Mouse (Mus musculus): Measurements from ENCODE around the gene Gsg1l.

Gene Gsg1l

DNA sequence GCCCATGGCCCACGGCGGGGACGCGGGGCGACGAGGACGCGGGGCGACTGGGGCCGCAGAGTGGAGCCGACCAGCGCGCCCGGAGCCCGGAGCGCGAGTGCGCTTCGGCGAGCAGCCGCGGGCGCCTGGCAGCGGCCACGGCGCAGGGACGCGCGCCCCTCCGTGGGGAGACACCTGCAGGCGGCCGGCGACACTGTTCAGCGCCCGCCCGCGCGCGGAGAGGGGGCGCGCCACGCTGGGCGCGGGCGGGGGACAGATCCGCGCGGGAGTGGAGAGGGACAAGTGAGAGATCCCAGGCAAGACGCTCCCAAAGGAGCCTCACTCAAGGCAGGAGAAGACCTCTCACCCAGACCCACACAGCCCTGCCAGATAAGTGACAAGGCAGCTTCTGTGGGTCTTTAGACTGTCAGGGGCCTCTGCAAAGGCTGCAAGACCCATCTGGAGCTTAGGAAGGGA is at the start of gene Gsg1l:
Gene Gsg1l, minus strand, starts transcription at position 126 of the 456 bp plus-strand sequence.
- DNase-seq: no peak

DNA sequence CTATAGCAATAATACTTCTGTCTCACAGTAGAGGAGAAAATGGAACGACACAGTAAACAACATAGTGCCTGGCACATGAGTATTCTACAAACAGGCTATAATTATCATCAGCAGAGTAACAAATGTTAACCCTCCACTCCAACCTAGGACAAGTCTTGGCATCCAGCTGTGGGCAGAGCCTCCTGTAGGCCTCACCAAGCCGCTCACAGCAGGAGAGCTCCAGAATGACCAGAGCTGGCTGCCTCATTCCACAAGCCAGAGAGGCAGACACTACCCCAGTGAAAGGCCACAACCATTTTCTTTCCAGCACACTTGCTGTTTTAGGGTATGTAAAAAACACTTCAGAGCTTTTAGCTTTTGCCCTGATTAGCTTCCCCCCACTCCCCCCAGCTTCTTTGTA is 45.5 kb upstream of the Gsg1l start:
- no peak for DNase-seq

DNA sequence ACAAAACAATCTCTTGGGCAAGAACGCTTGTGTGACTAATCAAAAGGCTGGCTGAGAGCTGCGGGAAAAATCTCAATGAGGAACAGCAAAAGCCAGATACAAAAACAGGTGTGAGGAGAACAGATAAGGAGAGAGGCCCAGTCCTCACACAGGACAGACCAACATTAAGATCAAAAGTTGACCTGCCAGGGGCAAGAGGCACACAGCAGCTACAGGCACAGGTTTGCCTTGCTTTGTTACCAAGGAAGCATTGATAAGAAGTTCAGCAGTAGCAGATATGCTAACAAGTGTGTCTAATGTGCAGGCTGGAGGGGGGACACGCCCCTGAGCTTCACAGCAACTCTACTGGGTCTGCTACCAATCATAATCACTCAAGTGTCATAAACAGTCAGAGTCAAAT is 44.3 kb upstream of the Gsg1l start:
- no peak for DNase-seq

DNA sequence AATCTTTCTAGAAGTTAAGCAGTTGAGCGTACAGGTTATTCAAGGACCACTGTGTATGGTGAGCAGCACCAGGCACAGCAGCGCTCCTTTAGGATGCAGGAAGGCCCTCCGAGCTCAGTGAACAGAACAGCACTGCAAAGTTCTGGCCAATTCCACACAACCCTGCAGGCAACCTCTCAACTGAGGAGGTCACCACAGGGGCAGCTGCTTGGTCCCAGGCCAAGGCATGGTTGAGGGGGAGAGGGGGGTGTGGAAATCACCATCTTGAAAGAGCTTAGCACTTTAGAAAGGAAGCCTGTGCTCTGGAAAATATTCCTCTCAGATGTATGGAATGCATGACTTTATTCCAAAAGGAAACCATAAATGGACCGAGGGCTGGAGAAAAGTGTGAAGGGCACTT is 39.3 kb upstream of the Gsg1l start:
- DNase-seq: no peak

DNA sequence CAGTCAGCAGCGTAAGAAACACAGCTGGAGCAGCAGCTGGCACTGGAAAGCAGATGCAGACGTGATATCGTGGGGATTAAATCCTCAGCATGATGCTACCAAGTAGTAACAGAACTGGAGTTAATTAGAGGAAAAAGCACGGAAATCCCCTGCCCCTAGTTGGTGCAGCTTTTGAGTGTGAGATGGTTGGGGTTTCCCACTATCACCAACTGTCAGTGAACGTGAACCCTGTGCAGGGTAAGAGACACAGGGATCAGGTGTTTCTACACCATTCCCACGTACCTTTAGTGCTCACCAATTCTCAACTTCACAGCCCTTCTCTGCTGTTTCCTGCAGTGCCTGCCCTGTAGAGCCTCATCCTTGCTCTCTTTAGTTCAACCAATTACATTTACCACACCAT is 37.6 kb upstream of the Gsg1l start:
- no peak for DNase-seq

DNA sequence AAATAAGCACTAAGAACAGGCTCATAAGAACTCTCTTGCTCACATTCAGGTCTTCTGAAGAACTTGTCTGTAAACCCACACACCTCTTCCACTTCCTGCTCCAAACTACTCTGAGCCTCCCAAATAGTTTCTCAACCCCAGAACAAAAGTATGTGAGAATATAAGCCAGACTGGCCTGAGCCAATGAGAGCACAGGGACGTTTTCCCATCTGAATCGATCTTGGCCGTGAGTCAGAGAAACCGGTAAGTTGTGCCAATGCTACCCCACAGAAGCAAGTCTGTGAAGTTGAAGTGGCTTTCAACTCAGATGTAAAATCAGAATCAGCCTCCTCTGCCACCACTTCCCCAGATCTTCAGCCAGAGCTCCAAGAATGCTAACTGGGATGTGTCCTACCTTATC is 31.1 kb upstream of the Gsg1l start:
- no peak for DNase-seq

DNA sequence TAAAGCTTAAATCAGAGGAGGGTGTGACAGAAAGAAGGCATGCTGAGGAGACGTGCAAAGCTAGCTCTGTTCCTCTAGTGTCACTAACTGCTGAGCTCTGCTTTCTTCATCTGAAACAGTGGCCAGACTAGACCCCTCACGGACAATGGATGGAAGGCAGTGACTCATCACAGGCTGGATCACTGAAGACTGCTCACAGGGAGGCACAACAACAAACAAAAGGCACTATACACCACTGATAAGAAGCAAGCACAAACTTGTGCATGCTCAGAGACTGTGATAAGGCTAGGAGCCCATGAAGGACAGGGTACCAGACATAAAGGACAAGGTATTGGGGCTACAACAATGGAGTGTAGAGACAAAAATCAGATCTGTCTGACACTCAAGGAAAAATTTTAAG is 29.0 kb upstream of the Gsg1l start:
- DNase-seq: no peak

DNA sequence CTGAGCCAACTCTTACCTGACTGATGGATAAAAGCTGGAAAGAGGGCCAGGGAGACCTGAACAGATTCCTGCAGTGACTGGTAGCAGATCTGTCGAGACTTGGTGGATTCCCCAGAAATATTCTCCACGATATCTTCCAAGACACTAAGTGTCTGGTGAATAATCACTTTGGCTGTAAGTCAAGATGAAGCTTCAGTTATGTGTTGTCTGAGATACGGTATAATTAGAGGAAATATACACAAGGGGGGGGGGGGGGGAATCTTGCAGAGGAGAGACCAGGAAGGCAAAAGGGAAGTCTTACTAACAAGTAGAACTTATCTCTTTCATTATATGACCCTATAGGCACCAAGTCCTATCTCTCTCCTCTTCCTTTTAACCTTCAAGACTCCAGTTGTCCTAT is 27.7 kb upstream of the Gsg1l start:
- no peak for DNase-seq

DNA sequence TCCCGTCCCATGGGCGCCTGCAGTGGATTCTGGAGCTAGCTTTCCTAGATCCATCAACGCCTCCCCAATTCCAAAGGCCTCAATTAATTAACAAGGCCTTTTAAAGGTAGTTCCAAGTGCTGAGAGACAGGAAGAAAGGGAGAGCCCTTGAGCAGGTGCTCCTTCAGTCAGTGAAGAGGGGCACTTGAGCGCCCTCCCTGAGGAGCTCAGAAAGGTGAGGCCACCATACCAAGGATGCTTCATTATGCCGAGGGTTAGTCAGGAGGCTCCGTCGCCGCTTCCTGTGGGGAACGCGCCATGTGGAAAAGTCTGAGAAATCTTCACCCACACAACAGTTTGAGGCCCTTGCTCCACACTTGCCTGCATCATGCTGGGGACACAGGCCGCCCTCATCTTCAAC is 18.2 kb upstream of the Gsg1l start:
- DNase-seq: no peak

DNA sequence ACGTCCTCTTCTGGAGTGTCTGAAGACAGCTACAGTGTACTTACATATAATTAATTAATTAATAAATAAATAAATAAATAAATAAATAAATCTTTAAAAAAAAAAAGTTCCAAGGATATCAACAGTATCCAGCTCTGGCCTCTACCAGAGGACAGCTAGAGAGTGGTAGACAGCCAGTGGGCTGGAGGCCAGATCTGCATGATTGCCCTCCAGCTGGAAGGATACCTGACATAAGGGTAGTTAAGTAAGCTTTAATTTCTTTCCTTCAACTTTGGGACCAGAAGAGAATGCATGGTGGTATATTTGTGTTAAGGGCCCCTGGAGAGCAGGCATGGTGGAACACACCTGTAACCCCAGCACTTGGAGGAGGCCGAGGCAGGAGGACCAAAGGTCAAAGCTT is 17.6 kb upstream of the Gsg1l start:
- DNase-seq: no peak

DNA sequence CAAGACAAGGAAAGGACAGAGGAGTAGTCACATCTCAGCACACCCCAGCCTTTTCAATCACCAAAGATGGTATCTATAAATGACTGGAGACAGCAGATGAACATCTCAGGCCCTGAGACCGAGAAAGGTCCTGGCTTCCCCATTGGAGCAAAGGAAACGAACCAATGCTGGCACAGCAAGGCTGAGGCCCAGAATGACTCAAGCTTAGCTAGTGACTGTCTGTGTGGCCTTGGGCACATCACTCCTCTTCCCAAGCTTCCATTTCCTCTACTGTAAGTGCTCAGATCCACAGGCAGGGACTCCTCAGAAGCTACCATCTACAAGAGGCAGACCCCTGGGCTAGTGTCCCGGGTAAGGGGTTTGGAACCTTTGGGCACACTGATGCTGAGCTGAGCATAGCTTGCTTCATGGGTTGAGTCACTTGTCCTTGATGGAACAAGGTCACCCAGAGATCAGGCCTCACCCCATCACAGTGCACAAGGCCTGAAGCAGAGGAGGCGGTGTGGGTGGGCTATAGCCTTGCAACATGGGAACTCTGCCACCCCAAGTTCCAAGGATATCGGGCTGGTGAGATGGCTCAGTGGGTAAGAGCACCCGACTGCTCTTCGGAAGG is 17.1 kb upstream of the Gsg1l start:
- DNase-seq: no peak

DNA sequence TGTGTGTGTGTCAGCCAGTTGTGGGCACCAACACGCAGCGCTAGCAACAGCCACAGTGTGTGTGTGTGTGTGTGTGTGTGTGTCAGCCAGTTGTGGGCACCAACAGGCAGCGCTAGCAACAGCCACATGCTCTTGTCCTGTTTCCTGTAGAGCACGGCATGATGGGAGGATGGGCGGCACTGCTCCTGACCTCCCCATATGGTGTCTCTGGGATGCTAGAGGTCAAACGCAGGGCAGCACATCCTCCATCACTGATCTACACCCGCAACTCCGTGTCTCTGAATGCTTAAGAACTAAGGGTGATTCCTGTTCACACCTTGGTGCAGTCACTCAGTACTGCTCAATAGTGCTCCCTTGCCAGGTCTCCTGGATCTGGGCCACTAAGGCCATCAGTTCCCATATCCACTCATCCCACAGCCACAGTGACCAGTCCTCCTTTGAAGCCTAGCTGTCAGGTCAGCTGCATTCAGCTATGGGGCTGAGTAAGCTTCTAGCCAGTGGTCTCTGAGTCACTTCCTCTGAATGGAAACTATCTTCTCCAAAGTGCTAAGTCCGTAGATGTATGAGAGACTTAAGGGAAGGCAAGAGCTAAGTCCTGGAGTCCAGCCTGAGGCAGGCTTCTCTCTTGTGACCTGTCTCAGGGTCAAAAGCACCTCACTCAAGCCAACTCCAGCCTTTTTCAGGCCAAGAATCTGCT is 15.2 kb upstream of the Gsg1l start:
- no peak for DNase-seq

DNA sequence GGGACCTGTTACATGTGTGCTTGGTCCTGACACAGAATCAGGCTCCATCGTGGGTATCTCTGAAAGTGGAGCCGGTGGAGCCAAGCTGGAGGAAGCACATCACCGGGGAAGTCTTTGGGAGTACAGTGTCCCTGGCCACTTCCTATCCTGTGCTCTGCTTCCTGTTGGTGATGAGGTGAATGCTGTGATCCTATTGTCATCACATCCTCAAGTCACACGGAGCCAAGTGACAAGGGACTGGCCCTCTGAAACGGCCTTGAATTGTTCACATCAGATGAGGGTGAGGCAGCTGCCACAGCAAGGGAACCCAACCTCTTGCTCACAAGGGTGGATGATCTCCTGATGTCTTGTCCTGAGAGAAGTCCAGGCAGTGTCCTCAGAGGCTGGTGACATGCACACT is 14.4 kb upstream of the Gsg1l start:
- DNase-seq: no peak

DNA sequence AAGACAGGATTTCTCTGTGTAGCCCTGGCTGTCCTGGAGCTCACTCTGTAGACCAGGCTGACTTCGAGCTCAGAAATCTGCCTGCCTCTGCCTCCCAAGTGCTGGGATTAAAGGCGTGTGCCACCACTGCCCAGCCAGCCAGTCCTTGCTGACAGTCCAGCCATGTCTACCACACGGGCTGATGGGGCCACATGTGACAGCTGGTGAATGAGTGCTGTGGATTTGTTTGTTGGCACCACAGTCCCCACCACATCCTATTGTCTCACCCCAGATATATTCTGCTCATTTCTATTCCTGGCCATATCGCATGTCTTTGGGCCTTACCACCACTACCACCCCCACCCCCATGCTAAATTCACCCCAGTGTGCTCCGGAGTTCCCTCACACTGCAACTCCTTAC is 12.5 kb upstream of the Gsg1l start:
- no peak for DNase-seq

DNA sequence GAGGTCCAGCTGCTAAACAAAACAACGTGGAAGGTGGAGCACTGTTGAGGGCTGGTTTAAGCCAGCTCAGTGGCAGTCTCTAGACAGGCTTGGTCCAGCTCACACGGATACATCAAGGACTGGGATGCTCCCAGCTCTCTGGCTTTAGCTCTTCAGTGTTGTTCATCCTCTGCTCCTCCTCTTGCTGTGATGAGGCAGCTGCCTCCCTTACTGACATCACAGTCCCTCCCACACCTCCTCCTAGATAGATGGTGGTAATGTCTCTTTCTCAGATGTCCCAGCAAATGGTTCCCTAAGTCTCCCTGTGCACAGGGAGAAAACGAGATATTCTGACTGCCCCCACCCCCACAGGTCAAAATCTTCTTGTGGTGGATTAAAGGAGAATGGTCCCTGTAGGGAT is 11.0 kb upstream of the Gsg1l start:
- DNase-seq: no peak

DNA sequence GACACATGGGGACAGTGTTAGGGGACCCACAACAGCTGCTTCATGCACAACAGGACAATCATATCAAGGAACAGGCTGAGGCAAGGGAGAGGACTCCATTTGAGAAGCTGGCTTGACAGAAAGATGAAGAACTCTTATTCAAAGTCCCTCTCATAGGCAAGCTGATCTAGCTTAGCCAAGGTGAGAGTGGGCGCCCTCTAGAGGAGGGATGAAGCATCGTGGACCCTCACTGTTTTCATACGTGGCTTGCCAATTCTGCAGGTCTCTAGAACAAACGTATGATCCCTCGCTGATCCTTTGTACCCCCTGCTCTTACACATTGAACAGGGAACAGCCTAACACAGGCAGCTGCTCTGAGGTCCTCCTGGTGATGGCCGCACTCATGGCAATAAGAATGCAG is 7.6 kb upstream of the Gsg1l start:
- DNase-seq: peak; percentile 49

DNA sequence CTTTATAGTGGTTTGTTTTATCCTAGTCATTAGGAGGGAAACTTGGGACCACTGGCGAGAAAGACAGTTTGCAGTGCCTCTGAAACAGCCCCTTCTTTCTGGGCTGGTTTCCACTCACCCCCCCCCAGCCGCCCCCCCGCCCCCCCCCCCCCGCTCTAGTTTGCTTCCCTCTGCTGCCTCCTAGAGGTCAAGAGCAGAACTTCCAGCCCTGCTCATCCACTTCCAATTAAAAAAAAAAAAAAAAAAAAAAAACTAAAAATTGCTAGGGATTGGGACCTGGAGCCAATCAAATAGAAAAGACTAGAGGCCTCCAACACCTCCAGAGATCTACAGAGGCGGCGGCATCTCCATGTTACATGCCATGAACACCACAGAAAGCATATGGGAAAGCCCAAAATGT is 5.9 kb upstream of the Gsg1l start:
- DNase-seq: no peak

DNA sequence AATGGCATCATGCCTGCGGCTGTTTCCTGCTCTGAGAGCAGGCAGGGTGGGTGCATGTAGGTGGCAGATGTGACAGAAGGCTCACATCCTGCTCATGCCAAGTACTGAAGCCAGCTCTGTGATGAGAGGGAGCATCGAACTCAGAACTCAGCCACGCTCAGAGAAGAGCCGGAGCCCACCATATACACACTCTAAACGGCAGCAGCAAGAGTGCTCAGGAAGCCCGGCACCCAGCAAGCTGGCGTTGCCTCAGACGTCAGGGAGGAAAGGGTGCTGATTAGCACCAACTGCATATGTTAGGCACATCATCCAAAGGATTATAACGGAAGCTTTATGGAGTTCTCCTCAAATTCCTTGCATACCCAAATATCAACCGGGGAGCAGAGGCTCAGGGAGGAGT is 5.4 kb upstream of the Gsg1l start:
- no peak for DNase-seq

DNA sequence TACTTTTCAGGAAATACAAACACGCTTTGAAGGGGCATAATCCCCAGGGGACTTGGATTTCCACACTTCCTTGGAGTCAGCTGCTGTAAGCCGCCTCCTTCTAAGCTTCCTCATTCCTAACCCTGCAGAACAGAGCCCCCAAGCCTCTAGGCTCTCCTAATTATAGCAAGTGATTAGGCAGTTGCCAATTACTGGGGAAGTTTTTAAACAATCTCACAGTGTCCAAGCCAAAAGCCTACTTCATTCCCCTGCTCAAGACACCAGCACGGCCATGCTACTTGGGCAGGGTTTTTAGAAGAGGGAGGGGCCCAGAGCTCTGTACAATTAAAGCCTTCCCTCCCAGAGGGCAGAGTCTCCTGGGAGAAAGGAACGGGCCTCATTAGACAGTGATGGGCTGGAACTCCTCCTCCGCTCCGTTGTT is 4.1 kb upstream of the Gsg1l start:
- DNase-seq: no peak

DNA sequence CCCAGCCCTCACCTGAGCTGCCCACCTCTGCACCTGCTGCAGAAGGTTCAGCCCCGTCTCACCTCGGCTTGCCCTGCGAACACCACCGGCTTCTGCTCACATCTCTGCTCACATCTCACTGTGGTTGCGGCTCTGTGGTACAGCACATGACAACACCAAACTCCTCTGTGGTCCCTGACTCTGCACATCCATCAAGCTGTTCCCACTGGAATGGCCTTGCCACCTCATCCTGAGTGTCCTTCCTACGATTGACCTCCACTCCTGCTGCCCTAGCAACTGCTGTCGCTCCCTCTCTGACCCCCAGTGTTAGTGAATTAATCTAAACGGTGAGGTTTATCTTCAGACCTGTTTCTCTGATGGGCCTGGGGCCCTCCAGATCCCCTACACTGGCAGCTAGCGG is 2.9 kb upstream of the Gsg1l start:
- no peak for DNase-seq

DNA sequence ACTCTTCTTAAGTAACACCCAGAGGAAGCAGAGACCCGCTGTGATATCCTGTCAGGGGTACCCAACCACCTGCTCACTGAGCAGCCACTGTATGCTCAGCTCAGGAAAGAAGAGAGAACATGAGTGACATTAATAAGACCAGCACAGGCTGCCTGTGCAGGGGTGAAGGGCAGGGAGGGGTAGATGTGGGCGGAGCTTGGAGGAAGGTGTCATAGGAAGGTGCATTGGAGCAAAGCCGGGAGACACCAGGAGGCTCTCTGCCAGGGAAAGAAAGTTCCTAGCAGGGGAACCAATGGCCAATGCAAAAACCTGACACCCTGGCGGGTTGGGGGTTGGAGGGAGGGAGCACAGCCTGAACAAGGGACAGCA is 1.8 kb upstream of the Gsg1l start:
- DNase-seq: no peak

DNA sequence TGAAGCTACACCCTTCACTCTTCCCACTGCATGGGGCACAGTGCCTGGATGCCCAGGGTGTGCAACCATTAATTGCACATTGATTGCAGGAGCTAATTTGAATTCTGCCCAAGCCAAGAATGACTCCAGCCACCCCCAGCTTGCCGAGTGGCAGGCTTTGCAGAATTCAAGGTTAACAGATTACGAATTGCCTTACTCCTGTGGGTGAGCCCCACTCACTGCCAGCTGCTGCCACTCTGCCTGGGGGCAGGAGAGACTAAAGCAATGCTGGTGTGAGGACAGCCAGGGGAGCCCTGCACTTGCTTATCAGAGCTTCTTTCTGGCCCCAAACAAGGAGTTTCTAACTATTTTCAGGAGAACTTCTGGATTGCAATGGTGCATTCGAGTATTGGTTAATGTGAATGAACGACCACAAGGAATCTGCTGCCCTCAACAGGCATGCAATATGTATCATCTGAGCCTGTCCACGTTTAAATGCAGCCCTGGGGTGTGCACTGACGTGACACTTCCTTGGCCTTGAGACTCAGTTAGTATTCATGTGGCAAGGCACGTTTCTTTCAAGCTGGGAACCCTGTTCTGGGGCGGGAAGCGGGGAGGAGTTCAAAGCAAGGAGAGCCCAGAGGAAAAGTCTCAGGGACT is 1.2 kb upstream of the Gsg1l start:
- peak; percentile 15 for DNase-seq

DNA sequence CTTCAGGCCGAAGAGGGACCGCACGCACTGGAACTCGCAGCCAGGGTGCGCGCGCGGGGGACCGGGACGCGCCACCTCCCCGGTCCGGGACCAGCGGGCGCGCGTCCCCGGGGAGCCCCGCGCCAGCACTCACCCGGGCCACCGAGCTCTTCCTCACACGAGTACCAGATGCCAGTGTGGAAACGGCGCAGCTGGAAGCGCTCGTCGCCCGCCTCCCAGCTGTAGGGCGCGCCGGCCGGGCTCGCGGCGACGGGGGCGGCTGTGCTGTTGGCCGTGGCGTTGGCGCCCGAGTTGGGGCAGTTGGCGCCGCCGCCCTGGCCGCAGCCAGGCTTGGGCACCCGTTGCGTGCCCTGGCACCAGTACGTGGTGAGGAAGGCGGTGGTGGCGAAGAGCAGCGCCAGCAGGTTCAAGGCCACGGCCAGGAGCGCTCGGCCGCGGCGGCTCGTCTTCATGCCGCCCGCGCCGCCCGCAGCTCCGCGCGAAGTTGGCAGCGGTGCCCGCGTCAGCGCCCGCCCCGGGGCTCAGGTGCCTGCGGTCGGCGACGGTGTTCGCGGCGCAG is 405 bp downstream of the Gsg1l start:
- no peak for DNase-seq

DNA sequence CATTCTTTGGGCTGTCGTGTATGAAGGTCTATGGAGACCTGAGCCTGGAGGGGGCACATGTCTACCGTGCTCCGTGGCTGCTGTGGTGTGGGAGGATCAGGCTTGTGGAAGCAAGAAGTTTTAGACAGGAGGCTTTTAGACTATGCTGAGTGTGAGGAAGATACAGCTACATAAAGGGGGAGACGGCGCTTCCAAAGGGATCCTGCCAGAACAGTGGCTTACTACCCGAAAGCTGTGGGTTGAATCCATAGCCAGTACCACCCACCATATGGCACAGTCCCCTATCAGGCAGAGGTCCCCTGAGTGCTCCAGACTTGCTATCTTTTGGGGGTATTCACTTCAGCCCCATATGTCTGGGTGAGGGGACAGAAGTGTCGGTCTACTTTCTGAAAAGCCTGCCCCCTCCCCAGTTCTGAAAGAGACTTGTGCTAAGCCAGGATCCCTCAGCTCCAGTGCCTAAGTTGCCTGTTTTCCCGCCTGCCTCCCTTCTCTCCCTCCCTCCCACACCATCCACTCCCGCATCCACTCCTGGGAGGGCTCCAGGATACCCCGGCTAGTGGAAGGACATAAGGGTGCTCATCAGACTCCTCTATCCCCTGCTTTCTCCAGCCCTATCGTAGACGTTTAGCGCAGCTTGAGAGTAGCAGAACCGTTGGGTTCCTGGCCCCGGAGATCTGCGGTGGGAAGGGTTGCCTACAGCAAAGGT is 1.1 kb downstream of the Gsg1l start:
- no peak for DNase-seq

All from kidney, adult 18-20 months (tissue).